Mouse (Mus musculus) heart, embryonic 14.5 days (tissue): ENCODE results near the gene BC017158. TPM values are rescaled to one million over a fixed set of nuclear protein-coding genes. Genes with fewer than 3 reads are reported as not detected.

ENCODE experiments used
- ATAC-seq: fragments of 200-750 bp; cut with Nextera tagmentation; 2 replicates; pipeline ENCODE4 v1.8.0; 2017; ENCODE audit warnings: low read depth, moderate TSS enrichment; ENCODE audit not compliant: insufficient number of reproducible peaks, insufficient read depth, low FRiP score
- H3K27ac ChIP-seq, 2 experiments: fragments of 200-500 bp in 1 of 2; fragments of 300-500 bp in 1 of 2; sonication (generic) in 1 of 2; replicated peaks in 1 of 2; 2 replicates each; pipeline ENCODE4 v1.5.1; 2012 to 2014; ENCODE audit warnings: low read depth in 2 of 2, low read length in 2 of 2, control low read depth in 1 of 2, mild to moderate bottlenecking in 1 of 2, mixed read lengths in 1 of 2; ENCODE audit not compliant: control insufficient read depth in 1 of 2, insufficient read depth in 1 of 2
- H3K27me3 ChIP-seq: fragments of 300-500 bp; sonication (generic); 2 replicates; pipeline ENCODE4 v1.6.1; 2014; ENCODE audit warnings: mild to moderate bottlenecking, low read length, control low read depth; ENCODE audit not compliant: control insufficient read depth, insufficient read depth
- H3K36me3 ChIP-seq: fragments of 300-500 bp; sonication (generic); 2 replicates; pipeline ENCODE4 v1.6.1; 2014; ENCODE audit warnings: mild to moderate bottlenecking, control low read depth, low read length, mixed read lengths; ENCODE audit not compliant: control insufficient read depth, insufficient read depth
- H3K4me1 ChIP-seq, 2 experiments: fragments of 200-500 bp in 1 of 2; fragments of 300-500 bp in 1 of 2; sonication (generic) in 1 of 2; 2 replicates each; pipeline ENCODE4 v1.6.1; 2012 to 2014; ENCODE audit warnings: low read length in 2 of 2, control low read depth in 1 of 2, mixed read lengths in 1 of 2; ENCODE audit not compliant: control insufficient read depth in 2 of 2, insufficient read depth in 2 of 2
- H3K4me2 ChIP-seq: fragments of 300-500 bp; sonication (generic); 2 replicates; pipeline ENCODE4 v1.6.1; 2014; ENCODE audit warnings: mild to moderate bottlenecking, low read length
- H3K4me3 ChIP-seq, 2 experiments: fragments of 200-500 bp in 1 of 2; fragments of 300-500 bp in 1 of 2; sonication (generic) in 1 of 2; 2 replicates each; pipeline ENCODE4 v1.5.1; 2012 to 2014; ENCODE audit warnings: low read length in 2 of 2, mild to moderate bottlenecking in 2 of 2, control low read depth in 1 of 2, low read depth in 1 of 2, moderate library complexity in 1 of 2; ENCODE audit not compliant: control insufficient read depth in 1 of 2, insufficient read depth in 1 of 2
- H3K9ac ChIP-seq: fragments of 300-500 bp; sonication (generic); 2 replicates; pipeline ENCODE4 v1.6.1; 2014; ENCODE audit warnings: mild to moderate bottlenecking, low read length
- H3K9me3 ChIP-seq: fragments of 300-500 bp; sonication (generic); 2 replicates; pipeline ENCODE4 v1.6.1; 2016; ENCODE audit warnings: low read length, control low read depth; ENCODE audit not compliant: control insufficient read depth
- WGBS: fragments of 180-500 bp; shearing (Covaris S2); extraction: QIAGEN DNeasy Blood & Tissue Kit; methylation state at CpG from one replicate; pipeline ENCODE4 v1.1.7; 2014; 5-methylcytosine and 5-hydroxymethylcytosine counted together
- polyA plus RNA-seq: library from polyadenylated mRNA; unstranded; fragments of >200 nt; fragmentation: Nextera tagmentation; extraction: Ambion mirVana; gene quantifications from 2 replicates; pipeline ENCODE4 v1.2.1, GENCODE M21; 2014

BC017158 gene
- polyA plus RNA-seq, 1 experiment from 2014 or later = 16.3 TPM

GRCm38 (mm10) chr7:128247443-128247842, 50.5 kb downstream of the BC017158 start:
- H3K36me3 ChIP-seq = peaks cover 70% of the 10 kb centered on the region
- WGBS = 2% methylated on average over 13 of the region's 13 CpGs
- peak overlapping the region; percentile 80 for H3K4me2 ChIP-seq
- no peaks in the 10 kb centered on the region for H3K27me3 ChIP-seq
- peak overlapping the region; percentile 92 for H3K9ac ChIP-seq
- ATAC-seq = peak; percentile 71
- peak overlapping the region; percentile 96 to 99 for H3K27ac ChIP-seq
- peak overlapping the region; percentile 78 to 97 for H3K4me3 ChIP-seq
- peaks cover 18 to 27% of the 10 kb centered on the region in 2 experiments for H3K4me1 ChIP-seq
- no peaks in the 10 kb centered on the region for H3K9me3 ChIP-seq

DNA sequence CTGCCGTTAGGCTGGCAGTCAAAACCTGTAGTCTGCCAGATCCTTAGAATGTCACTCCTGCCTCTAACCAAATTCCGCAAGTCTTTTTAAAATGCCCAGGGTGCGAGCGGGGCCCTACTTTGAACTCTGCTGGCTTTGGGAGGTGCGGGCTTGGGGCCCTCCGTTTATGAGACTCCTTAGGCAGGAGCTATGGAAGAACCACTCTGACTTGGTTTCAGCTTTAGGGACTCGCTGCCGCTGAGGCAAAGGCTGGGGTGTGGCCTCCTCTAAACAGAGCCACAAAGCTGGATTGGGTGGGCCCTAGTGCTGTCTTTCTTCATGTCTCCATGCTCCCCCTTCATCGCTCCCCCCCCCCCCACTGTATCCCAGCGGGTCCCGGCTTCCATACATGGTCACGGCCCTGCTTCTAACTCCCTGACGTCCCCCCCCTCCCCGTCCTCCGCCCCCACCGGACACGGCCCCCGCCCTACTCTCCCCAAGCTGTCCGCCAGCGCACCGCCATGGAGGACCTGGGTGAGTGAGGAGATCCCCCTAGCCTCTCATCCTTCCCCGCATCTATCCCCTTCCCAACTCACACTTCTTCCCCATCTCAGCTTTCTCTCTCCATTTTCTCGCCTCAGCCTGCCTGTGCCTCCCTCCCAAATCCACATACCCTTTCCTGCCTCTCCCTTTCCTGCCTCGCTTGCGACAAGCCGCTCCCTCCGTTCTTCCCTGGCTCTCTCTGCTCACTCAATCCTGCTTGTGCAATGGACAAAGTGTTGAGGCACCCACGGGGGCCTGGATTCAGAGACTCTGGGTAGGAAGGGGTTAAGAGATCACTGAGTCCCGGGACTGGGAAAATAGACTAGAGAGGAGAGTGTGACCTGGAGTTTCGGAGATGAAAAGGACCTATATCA, 51.2 kb downstream of the BC017158 start, which contains the start of gene Tgfb1i1:
TSS of gene Tgfb1i1 (plus strand) at position 317 of the 896 bp plus-strand sequence.
- H3K27ac ChIP-seq = peak within 1 kb of the TSS; percentile 96 to 99
- H3K36me3 ChIP-seq = peaks cover 70% of the 10 kb centered on the region
- H3K27me3 ChIP-seq = no peaks in the 10 kb centered on the region
- H3K9ac ChIP-seq = peak within 1 kb of the TSS; percentile 92
- H3K9me3 ChIP-seq = no peaks in the 10 kb centered on the region
- H3K4me2 ChIP-seq = peak within 1 kb of the TSS; percentile 80
- H3K4me3 ChIP-seq = peak within 1 kb of the TSS; percentile 78 to 97
- 2% methylated on average over 28 of the region's 30 CpGs for WGBS
- ATAC-seq = peak; percentile 85
- H3K4me1 ChIP-seq = peaks cover 18 to 27% of the 10 kb centered on the region in 2 experiments

- peaks cover 18 to 27% of the 10 kb centered on the region in 2 experiments for H3K4me1 ChIP-seq
- no peaks in the 10 kb centered on the region for H3K9me3 ChIP-seq
- 84% methylated on average over 4 of the region's 4 CpGs for WGBS
- peaks cover 70% of the 10 kb centered on the region for H3K36me3 ChIP-seq
- H3K27ac ChIP-seq = peak overlapping the region; percentile 96 to 97
- H3K9ac ChIP-seq = peak overlapping the region; percentile 92; the same call in 1 of the 2 replicates
- ATAC-seq = no peak
- no peak overlapping the region for H3K4me3 ChIP-seq
- H3K27me3 ChIP-seq = no peaks in the 10 kb centered on the region
- H3K4me2 ChIP-seq = peak overlapping the region; percentile 80; the same call in 1 of the 2 replicates
Observed at GRCm38 (mm10) chr7:128245547-128245946, 52.4 kb downstream of the BC017158 start.

GRCm38 (mm10) chr7:128244410-128245025, 53.5 kb downstream of the BC017158 start:
- 87% methylated on average over 18 of the region's 18 CpGs for WGBS
- ATAC-seq = no peak
- Histone ChIP-seq H3K4me2 (no peak overlapping the region), H3K27ac (no peak overlapping the region), H3K27me3 (no peaks in the 10 kb centered on the region), H3K9ac (no peak overlapping the region; the same call in 1 of the 2 replicates), H3K4me1 (peaks cover 18 to 27% of the 10 kb centered on the region in 2 experiments), H3K4me3 (no peak overlapping the region), H3K9me3 (no peaks in the 10 kb centered on the region), H3K36me3 (peaks cover 68% of the 10 kb centered on the region)

- no peak for ATAC-seq
- 77% methylated on average over 10 of the region's 10 CpGs for WGBS
- Histone ChIP-seq H3K27me3 (no peaks in the 10 kb centered on the region), H3K9ac (no peak overlapping the region), H3K4me2 (no peak overlapping the region), H3K4me1 (peaks cover 16 to 26% of the 10 kb centered on the region in 2 experiments), H3K27ac (no peak overlapping the region), H3K9me3 (no peaks in the 10 kb centered on the region), H3K4me3 (no peak overlapping the region), H3K36me3 (peaks cover 62% of the 10 kb centered on the region)
Observed at GRCm38 (mm10) chr7:128243921-128244320, 54.0 kb downstream of the BC017158 start.

DNA sequence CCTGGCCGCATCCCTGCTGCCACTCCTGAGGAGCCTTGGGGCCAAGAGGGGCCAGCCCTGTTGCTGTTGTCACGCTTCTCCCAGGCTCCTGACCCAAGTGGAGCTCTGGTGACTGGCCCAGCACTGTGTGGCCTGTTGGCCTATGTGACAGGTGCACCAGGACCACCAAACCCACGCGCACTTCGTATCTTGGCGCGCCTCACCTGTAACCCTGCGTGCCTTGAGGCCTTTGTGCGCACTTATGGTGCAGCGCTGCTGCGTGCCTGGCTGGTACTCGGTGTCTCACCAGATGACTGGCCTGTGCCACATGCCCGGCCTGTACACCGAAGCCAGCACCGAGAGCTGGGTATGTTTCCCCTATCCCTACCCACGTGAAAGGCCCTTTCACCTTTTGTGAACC, 55.6 kb downstream of the BC017158 start:
- Histone ChIP-seq H3K27ac (no peak overlapping the region), H3K4me2 (no peak overlapping the region), H3K36me3 (peaks cover 52% of the 10 kb centered on the region), H3K9me3 (no peaks in the 10 kb centered on the region), H3K9ac (no peak overlapping the region), H3K4me3 (no peak overlapping the region), H3K4me1 (peaks cover 10 to 18% of the 10 kb centered on the region in 2 experiments), H3K27me3 (no peaks in the 10 kb centered on the region)
- ATAC-seq = no peak
- 94% methylated on average over 16 of the region's 16 CpGs for WGBS

DNA sequence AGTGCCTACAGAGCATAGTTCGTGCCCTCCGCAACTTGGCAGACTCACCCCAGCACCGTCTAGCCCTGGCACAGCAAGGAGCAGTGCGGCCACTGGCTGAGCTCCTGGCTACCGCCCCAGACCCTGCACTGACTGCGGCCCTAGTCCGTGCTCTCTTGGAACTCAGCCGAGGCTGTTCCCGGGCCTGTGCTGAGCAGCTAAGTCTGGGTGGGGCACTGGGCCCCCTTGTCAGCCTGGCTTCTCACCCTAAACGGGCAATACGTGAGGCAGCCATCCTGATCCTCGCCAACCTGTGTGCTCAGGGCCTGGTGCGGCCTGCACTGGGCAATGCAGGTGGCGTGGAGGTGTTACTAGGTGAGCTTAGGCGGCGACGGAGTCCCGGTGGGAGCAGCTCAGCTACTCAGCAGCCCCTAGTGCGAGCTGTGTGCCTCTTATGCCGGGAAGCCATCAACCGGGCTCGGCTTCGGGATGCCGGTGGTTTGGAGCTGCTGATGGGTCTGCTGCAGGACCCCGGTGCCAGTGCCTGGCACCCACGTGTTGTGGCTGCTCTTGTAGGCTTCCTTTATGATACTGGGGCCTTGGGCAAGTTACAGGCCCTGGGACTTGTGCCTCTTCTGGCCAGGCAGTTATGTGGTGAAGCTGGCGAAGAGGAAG, 57.7 kb downstream of the BC017158 start:
- no peaks in the 10 kb centered on the region for H3K27me3 ChIP-seq
- H3K4me1 ChIP-seq = peaks cover 6 to 14% of the 10 kb centered on the region in 2 experiments
- H3K27ac ChIP-seq = no peak overlapping the region
- peaks cover 63% of the 10 kb centered on the region for H3K36me3 ChIP-seq
- WGBS = 92% methylated on average over 27 of the region's 27 CpGs
- H3K9ac ChIP-seq = no peak overlapping the region
- H3K4me2 ChIP-seq = no peak overlapping the region
- no peaks in the 10 kb centered on the region for H3K9me3 ChIP-seq
- no peak overlapping the region for H3K4me3 ChIP-seq
- ATAC-seq = no peak
